Mouse (Mus musculus): ENCODE results near the gene Lrrc57. TPM values are rescaled to one million over a fixed set of nuclear protein-coding genes. Genes with fewer than 3 reads are reported as not detected.

Gene Lrrc57
- polyA plus RNA-seq, 2 experiments = 18.4 to 19.4 TPM

GRCm38 (mm10) chr2:120652925-120653284 lies 43.6 kb upstream of the Lrrc57 start:
- Histone ChIP-seq H3K27me3 (ENCODE audit: control insufficient read depth, insufficient read depth, low read length) (no peaks in the 10 kb centered on the region), H3K9ac (ENCODE audit: low read depth, low read length, severe bottlenecking) (no peak overlapping the region), H3K27ac (replicated peaks; ENCODE audit: low read depth, low read length) (peak overlapping the region; percentile 30; the same call in 1 of the 2 replicates), H3K36me3 (ENCODE audit: control insufficient read depth, insufficient read depth, low read length) (no peaks in the 10 kb centered on the region), H3K4me2 (replicated peaks; ENCODE audit: low read depth, low read length, severe bottlenecking) (no peak overlapping the region), H3K9me3 (ENCODE audit: control insufficient read depth, low read length) (no peaks in the 10 kb centered on the region), H3K4me3 (replicated peaks; ENCODE audit: low read length) (no peak overlapping the region), H3K4me1 (ENCODE audit: control insufficient read depth, insufficient read depth, low read length) (no peaks in the 10 kb centered on the region)
- 73% methylated on average over 7 of the region's 7 CpGs for WGBS
- no peak for DNase-seq (ENCODE audit: low spot score)
- TF ChIP-seq POLR2A (IDR thresholded peaks at IDR 0.05; ENCODE audit: borderline replicate concordance, extremely low read depth, insufficient read depth, insufficient read length) = no peak
- ATAC-seq (ENCODE audit: low FRiP score, low read depth) = no peak

GRCm38 (mm10) chr2:120652256-120652924 lies 43.1 kb upstream of the Lrrc57 start:
- peak; percentile 79 for ATAC-seq (ENCODE audit: low FRiP score, low read depth)
- no peaks in the 10 kb centered on the region for H3K27me3 ChIP-seq (ENCODE audit: control insufficient read depth, insufficient read depth, low read length)
- peak overlapping the region; percentile 30 for H3K27ac ChIP-seq (replicated peaks; ENCODE audit: low read depth, low read length)
- H3K9ac ChIP-seq (ENCODE audit: low read depth, low read length, severe bottlenecking) = no peak overlapping the region
- H3K4me3 ChIP-seq (replicated peaks; ENCODE audit: low read length) = no peak overlapping the region
- H3K4me1 ChIP-seq (ENCODE audit: control insufficient read depth, insufficient read depth, low read length) = no peaks in the 10 kb centered on the region
- H3K4me2 ChIP-seq (replicated peaks; ENCODE audit: low read depth, low read length, severe bottlenecking) = no peak overlapping the region
- 70% methylated on average over 7 of the region's 7 CpGs for WGBS
- H3K36me3 ChIP-seq (ENCODE audit: control insufficient read depth, insufficient read depth, low read length) = no peaks in the 10 kb centered on the region
- H3K9me3 ChIP-seq (ENCODE audit: control insufficient read depth, low read length) = no peaks in the 10 kb centered on the region
- no peak for TF ChIP-seq POLR2A (IDR thresholded peaks at IDR 0.05; ENCODE audit: borderline replicate concordance, extremely low read depth, insufficient read depth, insufficient read length)
- peak; percentile 74 for DNase-seq (ENCODE audit: low spot score)

- Histone ChIP-seq H3K27ac (replicated peaks; ENCODE audit: low read depth, low read length) (no peak overlapping the region), H3K9ac (ENCODE audit: low read depth, low read length, severe bottlenecking) (no peak overlapping the region), H3K27me3 (ENCODE audit: control insufficient read depth, insufficient read depth, low read length) (no peaks in the 10 kb centered on the region), H3K36me3 (ENCODE audit: control insufficient read depth, insufficient read depth, low read length) (no peaks in the 10 kb centered on the region), H3K4me1 (ENCODE audit: control insufficient read depth, insufficient read depth, low read length) (no peaks in the 10 kb centered on the region), H3K4me3 (replicated peaks; ENCODE audit: low read length) (no peak overlapping the region), H3K9me3 (ENCODE audit: control insufficient read depth, low read length) (no peaks in the 10 kb centered on the region), H3K4me2 (replicated peaks; ENCODE audit: low read depth, low read length, severe bottlenecking) (no peak overlapping the region)
- DNase-seq (ENCODE audit: low spot score) = peak; percentile 37
- ATAC-seq (ENCODE audit: low FRiP score, low read depth) = no peak
- no peak for TF ChIP-seq POLR2A (IDR thresholded peaks at IDR 0.05; ENCODE audit: borderline replicate concordance, extremely low read depth, insufficient read depth, insufficient read length)
- 47% methylated on average over 4 of the region's 4 CpGs for WGBS
These were observed 37.5 kb upstream of the Lrrc57 start for GRCm38 (mm10) chr2:120646777-120647176.

- no peak overlapping the region for H3K27ac ChIP-seq (replicated peaks; ENCODE audit: low read depth, low read length)
- no peaks in the 10 kb centered on the region for H3K27me3 ChIP-seq (ENCODE audit: control insufficient read depth, insufficient read depth, low read length)
- no peak overlapping the region for H3K4me3 ChIP-seq (replicated peaks; ENCODE audit: low read length)
- DNase-seq (ENCODE audit: low spot score) = peak; percentile 77
- H3K4me2 ChIP-seq (replicated peaks; ENCODE audit: low read depth, low read length, severe bottlenecking) = no peak overlapping the region
- TF ChIP-seq POLR2A (IDR thresholded peaks at IDR 0.05; ENCODE audit: borderline replicate concordance, extremely low read depth, insufficient read depth, insufficient read length) = no peak
- WGBS = 68% methylated on average over 7 of the region's 7 CpGs
- no peaks in the 10 kb centered on the region for H3K9me3 ChIP-seq (ENCODE audit: control insufficient read depth, low read length)
- no peaks in the 10 kb centered on the region for H3K4me1 ChIP-seq (ENCODE audit: control insufficient read depth, insufficient read depth, low read length)
- no peak overlapping the region for H3K9ac ChIP-seq (ENCODE audit: low read depth, low read length, severe bottlenecking)
- ATAC-seq (ENCODE audit: low FRiP score, low read depth) = no peak
- no peaks in the 10 kb centered on the region for H3K36me3 ChIP-seq (ENCODE audit: control insufficient read depth, insufficient read depth, low read length)
These were observed 34.5 kb upstream of the Lrrc57 start for GRCm38 (mm10) chr2:120643836-120644235.

- Histone ChIP-seq H3K4me3 (replicated peaks; ENCODE audit: low read length) (no peak overlapping the region), H3K4me1 (ENCODE audit: control insufficient read depth, insufficient read depth, low read length) (no peaks in the 10 kb centered on the region), H3K9ac (ENCODE audit: low read depth, low read length, severe bottlenecking) (no peak overlapping the region), H3K27me3 (ENCODE audit: control insufficient read depth, insufficient read depth, low read length) (no peaks in the 10 kb centered on the region), H3K27ac (replicated peaks; ENCODE audit: low read depth, low read length) (no peak overlapping the region), H3K36me3 (ENCODE audit: control insufficient read depth, insufficient read depth, low read length) (no peaks in the 10 kb centered on the region), H3K9me3 (ENCODE audit: control insufficient read depth, low read length) (no peaks in the 10 kb centered on the region), H3K4me2 (replicated peaks; ENCODE audit: low read depth, low read length, severe bottlenecking) (no peak overlapping the region)
- ATAC-seq (ENCODE audit: low FRiP score, low read depth) (no peak), DNase-seq (ENCODE audit: low spot score) (no peak)
- TF ChIP-seq POLR2A (IDR thresholded peaks at IDR 0.05; ENCODE audit: borderline replicate concordance, extremely low read depth, insufficient read depth, insufficient read length) = no peak
- WGBS = 87% methylated on average over 8 of the region's 8 CpGs
These were observed 31.5 kb upstream of the Lrrc57 start for GRCm38 (mm10) chr2:120640835-120641234.

Data from limb, embryonic 14.5 days (tissue).